Mouse (Mus musculus): Measurements from ENCODE around the gene Mad1l1.

Mad1l1 gene

GRCm38 (mm10) chr5:140055431-140055830 lies 265.9 kb downstream of the Mad1l1 start:
- in situ Hi-C loops (cut with MboI), result no loop called here

- in situ Hi-C loops (cut with MboI), result no loop called here
These were observed 267.7 kb downstream of the Mad1l1 start for GRCm38 (mm10) chr5:140053626-140054025.

GRCm38 (mm10) chr5:140052405-140052804 lies 268.9 kb downstream of the Mad1l1 start:
- in situ Hi-C loops (cut with MboI), result no loop called here

DNA sequence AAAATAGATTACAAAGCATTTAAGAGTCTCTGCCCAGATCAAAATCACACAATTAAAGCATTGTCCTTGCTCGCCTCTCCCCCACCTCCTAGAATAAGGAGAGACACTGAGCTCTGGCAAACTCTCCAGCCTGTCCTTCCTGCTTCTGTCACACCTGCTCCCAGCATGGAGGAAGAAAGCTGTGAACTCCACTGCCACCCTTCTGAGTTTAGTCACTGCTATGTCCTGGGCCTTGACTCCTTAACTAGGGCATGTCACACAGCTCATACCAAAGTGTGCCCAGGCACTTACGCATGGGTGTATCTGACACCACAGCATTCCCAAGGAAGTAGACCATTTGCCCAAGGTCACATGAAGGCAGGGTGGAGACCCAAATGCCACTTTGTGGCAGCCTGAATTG lies 275.9 kb downstream of the Mad1l1 start:
- in situ Hi-C loops (cut with MboI), result no loop called here

- in situ Hi-C loops (cut with MboI), result no loop called here
These were observed 278.4 kb downstream of the Mad1l1 start for GRCm38 (mm10) chr5:140043002-140043401.

DNA sequence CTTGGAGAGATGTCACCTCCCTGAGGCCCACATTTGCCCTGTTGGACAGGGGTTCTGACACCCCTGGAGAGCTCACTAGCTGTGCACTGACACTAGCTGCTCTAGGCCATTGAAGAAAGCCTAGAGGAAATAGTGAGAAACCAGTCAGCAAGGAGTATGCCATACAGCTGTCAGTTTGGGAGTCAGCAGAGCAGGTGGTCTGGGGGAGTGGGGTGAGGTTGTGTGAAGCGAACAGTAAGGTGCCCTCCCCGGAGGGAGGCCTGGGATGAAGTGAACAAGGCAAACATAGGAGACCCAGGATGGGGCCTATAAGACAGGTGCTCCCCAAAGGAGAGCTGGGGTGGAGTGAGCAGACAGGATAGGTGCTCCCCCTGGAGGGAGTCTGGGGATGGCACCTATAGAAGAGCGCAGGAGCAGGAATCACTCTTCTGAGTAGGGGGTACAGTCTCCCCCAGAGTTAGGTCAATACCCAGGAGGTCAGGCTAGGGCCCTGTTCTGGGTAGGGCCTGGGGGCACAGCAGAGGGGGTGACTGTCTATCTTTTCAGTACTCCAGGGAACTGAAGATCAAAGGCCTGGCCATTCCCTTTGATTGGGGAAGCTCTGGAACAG lies 279.2 kb downstream of the Mad1l1 start:
- in situ Hi-C loops (cut with MboI), result no loop called here

- in situ Hi-C loops (cut with MboI), result no loop called here
These were observed 280.3 kb downstream of the Mad1l1 start for GRCm38 (mm10) chr5:140041055-140041454.

DNA sequence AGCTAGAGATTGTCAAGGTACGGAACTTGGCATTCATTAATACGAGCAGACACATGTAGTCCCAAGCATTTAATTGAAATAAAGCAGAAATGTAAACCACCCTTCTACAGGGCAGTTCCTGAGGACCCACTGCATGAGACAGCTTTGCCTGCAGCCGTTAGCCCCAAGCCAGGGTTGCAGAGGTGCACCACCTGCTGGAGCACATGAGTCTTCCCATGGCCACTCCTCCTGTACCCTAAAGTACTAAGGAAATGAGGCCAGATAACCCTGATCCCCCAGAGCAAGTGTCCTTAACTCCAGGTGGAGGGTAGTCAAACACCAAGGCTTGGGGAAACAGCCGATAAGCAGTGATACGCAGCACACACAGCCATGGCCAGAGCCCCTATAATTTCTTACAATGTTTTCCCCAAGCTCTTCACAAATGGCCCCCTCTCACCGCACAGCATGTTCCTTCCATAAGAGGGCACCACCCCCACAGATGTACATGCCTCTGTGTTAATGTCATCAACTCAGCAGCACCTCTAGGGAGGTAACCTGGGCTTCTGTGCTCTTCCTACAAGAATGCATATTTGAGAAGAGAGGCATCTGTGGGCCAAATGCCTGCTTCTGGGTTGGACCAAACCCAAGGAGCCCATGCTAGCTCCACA lies 283.6 kb downstream of the Mad1l1 start:
- in situ Hi-C loops (cut with MboI), result no loop called here

DNA sequence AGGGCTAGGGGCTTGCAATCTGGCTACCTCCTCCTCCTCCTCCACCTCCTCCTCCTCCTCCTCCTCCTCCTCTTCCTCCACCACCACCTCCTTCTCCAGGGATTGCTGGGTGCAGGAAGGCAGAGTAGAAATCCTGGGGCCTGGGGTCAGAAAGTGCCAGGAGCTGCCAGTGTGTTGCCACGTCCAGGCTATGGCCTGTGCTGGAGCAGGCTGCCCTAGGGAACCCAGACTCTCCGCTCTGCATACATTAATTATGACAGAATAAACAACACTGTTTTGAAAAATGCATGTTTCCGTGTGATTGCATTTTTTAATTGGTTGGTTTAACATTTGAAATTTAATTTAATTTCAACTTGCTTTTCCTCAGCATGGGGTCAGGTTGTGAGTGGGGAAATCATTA lies 285.7 kb downstream of the Mad1l1 start:
- in situ Hi-C loops (cut with MboI), result no loop called here

DNA sequence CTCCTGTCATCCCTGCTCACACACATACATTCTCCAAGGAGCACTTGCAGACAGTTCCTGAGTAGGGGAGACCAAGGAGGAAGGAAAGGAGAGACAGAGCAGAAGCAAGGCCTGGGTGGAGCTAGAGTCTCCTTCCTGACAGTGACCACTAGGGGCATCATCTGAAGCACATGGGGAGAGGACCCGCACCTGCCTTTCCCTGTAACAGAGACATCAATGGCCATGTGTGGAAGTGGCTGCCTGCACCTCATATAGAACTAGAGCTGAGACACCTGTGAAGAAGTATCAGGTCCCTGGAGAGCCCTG lies 286.4 kb downstream of the Mad1l1 start:
- in situ Hi-C loops (cut with MboI), result no loop called here

DNA sequence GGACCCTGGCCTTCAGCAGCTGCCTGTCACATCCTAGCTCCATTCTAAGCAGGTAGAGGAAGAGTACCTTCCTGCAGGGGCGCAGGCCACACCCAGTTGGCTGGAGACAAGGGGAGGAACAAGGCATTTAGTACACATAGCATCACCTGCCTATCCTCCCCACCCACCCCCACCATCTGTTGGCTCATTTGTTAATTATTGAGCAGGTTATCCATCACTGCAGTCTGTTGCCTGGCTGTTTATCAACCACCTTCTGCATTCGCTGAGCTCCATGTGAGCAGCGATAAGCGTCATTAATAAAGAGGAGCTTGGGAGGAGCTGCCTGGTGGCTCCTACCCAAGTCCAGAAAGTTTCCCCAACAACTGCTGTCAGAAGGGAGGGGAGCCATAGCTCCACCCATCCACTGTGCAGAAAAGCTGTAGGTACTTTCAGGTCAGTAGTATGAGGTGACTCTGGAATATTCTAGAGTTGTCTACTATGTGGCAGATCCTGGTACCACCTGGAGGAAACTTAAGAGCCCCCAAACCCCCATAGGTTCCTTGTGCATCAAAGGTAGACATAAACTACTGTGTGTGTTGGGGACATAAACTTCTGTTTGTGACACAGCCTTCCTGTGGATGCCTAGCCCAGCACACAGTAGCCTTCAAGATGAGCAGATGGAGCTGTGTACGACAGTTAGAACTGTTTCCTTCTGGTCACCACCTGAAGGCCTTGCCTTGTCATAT lies 286.9 kb downstream of the Mad1l1 start:
- in situ Hi-C loops (cut with MboI), result no loop called here

DNA sequence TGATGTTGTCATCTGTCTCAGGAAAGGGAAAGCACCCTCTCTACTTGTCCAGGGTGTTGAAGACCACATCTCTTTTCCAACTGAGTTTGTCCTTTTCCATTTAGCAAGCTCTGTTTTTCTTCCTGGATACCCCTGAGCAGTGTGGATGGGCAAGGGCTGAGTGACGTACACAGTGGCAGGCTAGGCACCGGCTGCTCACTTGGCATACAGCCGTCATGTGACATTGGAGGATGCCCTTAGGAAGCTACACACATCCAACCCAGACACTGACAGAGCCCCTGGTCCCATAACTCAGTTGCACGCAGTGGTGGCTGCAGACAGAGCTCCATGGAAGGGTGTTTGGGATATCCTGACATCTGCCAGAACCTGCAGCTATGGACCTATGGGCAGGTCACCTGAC lies 295.0 kb downstream of the Mad1l1 start:
- in situ Hi-C loops (cut with MboI), result no loop called here

DNA sequence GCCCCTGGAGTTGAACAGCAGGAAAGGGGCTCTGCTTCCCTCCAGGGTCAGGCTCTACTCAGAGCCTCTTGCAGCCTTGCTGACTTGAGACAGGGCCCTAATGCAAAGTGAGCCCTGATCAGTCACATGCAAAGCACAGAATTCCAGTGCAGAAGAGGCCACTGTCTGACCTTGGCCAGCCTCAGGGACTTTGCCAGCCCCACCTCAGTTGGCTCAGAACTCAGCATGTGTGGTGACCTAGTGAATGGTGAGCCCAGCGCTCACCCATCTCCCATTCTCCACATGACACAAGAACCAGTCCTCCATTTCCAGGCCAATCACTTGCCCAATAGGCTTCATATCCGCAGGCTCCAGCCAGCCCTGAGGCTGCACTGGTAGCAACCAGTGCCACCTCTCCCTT lies 296.1 kb downstream of the Mad1l1 start:
- in situ Hi-C loops (cut with MboI), result no loop called here

GRCm38 (mm10) chr5:140023941-140024500 lies 297.3 kb downstream of the Mad1l1 start:
- in situ Hi-C loops (cut with MboI), result no loop called here

DNA sequence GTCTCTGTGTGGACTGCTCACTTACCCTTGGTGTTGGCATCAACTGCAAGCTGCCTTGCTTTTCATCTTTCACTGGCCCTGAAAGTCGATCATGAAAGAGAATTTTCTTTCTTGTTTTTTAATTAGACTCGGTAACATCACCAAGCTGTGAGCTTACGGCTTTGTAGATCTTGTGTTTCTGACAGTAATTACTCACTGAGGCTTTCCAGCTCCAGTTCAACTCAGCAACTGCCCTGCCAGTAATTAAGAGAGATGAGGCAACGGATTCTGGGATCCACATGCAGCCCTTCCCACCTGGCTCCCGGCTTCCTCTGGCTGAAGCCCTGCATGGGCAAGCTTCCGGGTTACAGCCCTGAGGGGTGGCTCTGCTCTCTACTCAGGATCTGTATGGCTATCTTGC lies 298.5 kb downstream of the Mad1l1 start:
- in situ Hi-C loops (cut with MboI), result no loop called here

GRCm38 (mm10) chr5:140021755-140022154 lies 299.6 kb downstream of the Mad1l1 start:
- in situ Hi-C loops (cut with MboI), result no loop called here

- in situ Hi-C loops (cut with MboI), result no loop called here
These were observed 301.7 kb downstream of the Mad1l1 start for GRCm38 (mm10) chr5:140019616-140020015.

GRCm38 (mm10) chr5:140018780-140019179 lies 302.6 kb downstream of the Mad1l1 start:
- in situ Hi-C loops (cut with MboI), result no loop called here

DNA sequence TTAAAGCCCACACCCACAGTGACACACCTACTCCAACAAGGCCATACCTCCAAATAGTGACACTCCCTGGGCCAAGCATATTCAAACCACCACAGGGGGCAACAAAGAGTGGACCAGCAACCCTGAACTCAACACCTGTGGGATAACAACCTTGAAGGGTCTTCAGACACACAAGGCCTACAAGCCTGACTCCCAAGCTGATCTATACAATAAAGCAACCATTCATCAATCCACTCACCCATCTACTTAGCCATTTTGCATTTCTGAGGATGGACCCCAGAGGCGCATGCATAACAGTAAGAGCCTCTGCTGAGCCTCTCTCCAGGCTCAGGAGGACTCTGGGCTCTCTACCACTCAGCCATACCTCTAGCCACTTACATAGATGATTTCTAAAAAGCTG lies 304.5 kb downstream of the Mad1l1 start:
- in situ Hi-C loops (cut with MboI), result no loop called here

- in situ Hi-C loops (cut with MboI), result no loop called here
These were observed 307.7 kb downstream of the Mad1l1 start for GRCm38 (mm10) chr5:140013652-140014051.

GRCm38 (mm10) chr5:140012286-140012967 lies 308.9 kb downstream of the Mad1l1 start:
- in situ Hi-C loops (cut with MboI), result no loop called here

GRCm38 (mm10) chr5:140010405-140010804 lies 310.9 kb downstream of the Mad1l1 start:
- in situ Hi-C loops (cut with MboI), result no loop called here
